Mouse (Mus musculus) adrenal gland, postnatal 25 days (tissue): ENCODE results near the gene Slco2a1. TPM values are rescaled to one million over a fixed set of nuclear protein-coding genes. Genes with fewer than 3 reads are reported as not detected.

Experiments used
- DNase-seq: peaks from one replicate; pipeline ENCODE4 v3.0.0; 2021; ENCODE audit warnings: mixed read lengths
- long read RNA-seq: library from polyadenylated mRNA; stranded (forward); transcript quantifications from one replicate; pipeline ENCODE4 v2.0.0, GENCODE M21; 2021
- total RNA-seq: library from RNA; stranded (reverse); gene quantifications from 2 replicates; pipeline ENCODE4 v1.2.3, GENCODE M21; 2021

Gene Slco2a1
- 2.6 and 3.2 TPM in 2 replicates for total RNA-seq
- long read RNA-seq, full-length matches to known transcripts, result 2 of 22 reads
- long read RNA-seq, partial matches to known transcripts, result 19 of 22 reads
- long read RNA-seq, other reads (novel, unspliced or antisense), result 1 of 22 reads

DNA sequence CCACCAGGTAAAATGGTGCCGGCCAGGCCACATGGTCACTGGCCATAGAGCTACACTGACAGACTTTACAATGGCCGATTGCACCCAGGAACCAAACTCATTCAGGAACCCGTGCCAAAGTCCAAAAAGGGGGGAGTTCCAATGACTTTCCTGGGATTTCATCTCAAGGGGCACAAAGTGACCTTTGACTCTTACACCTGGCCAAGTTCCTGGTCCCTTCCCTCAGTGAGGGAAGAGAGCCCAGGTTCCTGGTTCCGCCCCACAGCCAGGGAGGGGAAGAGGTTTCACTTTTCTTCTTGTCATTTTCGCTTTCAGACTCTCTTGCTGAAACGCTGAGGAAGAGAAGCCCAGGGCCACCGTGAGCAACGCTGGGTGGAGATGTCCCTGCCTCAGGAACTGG is at the start of gene Slco2a1:
TSS of gene Slco2a1 (plus strand) at position 251 of the 400 bp plus-strand sequence.
- DNase-seq, result no peak

DNA sequence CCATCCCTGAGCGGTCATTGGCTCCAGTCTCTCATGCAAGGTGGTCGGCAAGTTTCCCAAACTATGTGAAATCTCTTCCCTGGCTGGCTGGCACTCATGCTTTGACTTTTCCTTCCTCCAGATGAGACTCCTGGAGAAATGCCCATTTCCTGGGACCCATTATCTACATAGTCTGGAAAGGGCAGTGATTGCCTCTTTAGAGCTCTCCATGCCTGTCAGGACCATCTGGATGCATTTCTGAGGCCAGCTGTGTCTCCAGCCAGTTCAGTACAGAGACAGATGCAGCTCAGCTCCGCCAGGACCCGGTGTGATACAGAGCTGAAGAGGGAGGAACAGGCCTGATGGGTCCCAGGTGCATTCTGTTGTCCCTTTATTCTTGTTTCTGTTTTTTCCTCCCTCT is 46.3 kb upstream of the Slco2a1 start:
- DNase-seq, result no peak

DNA sequence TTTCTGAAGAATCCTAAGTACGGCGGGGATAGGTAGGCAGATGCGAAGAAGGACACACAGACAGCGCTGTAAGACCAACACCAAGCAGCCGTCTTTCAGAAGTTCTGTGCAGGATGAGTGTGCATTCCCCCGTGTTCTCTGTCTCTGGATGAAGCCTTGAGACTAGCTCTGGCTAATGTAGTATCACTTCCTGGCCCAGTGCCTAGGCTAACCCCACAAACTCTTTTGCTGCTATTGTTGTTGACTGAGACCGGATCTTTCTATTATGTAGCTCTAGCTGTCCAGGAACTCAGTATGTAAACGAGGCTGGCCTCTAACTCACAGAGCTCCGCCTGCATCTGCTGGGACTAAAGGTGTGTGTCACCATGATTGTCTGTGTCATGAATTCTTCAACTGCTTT is 43.6 kb upstream of the Slco2a1 start:
- no peak for DNase-seq

DNA sequence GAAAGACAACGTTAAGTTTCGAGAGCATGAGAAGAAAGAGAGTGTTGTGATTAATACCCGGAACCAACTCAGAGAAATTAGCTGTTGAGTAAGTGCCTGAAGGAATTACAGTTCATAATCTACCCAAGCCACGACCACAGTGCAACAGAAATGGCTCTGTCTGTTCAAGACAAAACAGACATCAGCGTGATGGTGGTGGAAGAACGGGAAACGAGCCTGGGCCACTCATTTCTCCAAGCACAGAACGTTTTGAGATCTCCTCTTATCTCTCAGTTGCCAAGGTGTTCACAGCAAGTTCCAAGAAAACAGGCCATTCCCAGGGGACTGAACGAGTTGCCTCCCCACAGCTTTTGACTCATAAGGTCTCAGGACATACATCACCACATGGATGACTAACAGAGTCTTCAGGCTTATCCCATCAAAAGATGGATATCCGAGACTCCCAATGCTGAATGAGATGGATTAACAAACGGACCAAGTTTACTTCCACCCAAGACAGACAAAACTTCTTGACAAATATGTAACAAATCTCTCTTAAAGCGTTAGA is 42.0 kb upstream of the Slco2a1 start:
- DNase-seq, result no peak

DNA sequence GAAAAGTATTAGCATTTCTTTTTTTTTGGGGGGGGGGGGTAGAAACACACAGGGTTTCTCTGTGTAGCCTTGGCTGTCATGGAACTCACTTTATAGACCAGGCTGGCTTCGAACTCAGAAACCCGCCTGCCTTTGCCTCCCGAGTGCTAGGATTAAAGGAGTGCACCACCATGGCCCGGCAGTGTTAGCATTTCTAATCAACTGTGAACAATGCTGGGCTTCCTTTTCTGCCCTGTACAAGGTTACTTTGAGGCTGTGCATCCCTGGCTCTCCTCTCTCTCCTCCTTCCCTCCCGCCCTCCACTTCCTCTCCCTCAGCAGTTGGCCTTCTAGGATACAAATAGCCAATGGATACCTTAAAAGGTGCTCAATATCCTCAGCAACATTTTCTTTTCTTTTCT is 39.8 kb upstream of the Slco2a1 start:
- no peak for DNase-seq

DNA sequence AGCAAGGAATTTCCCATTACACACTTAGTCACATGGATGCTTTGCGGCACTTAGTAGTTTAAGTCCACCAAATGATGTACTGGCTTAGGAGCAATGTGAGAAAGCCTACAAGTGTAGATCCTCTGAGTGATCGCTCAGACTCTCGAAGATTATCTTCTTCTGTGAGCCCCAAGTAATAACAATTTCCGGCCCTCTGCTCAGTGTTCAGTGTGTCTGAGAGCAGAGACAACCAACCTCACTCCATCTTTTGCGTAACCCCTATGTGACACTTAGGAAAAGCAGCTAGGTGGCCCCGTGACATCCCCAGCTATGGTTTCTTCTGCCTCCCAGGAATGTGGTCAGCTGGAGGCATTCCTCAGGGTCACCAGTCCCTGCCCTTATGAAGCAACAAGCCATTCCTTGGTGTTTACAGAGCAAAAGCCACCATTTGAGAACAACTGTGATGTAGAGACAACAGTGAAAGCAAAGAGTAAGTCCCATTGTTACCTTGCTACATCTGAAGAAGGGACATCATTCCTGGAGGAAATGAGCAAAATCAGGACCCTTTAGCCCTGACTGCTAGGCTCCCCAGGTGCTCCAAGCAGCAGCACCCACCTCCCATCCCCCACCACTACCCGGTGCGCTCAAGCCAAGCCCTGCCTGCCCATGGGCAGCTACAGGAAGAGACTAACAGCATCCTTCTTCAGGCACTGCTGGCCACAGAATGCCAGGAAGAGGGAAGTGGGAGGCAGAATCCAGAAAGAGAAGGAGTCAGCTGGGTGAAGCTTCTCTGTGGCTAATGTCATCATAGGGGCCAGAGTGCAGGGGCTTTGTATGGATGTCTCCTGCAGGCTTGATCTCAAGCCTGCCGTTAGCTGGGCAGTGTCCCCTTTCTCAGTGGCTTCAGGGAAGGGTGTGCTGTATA is 37.2 kb upstream of the Slco2a1 start:
- no peak for DNase-seq

DNA sequence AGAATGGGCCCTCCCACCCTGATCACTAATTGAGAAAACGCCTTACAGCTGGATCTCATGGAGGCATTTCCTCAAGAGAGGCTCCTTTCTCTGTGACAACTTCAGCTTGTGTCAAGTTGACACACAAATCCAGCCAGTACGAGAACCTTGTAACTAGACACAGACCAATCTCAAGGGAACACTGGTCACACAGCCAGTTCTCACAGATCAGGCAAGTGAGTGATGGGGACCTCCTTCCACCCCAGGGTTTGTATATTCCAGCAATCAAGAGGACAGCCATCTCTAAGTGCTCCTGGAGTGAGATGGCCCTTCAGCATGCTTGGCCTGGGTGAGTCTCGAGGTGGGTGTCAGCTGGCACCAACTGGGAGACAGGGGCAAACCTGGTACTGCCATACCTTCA is 32.6 kb upstream of the Slco2a1 start:
- DNase-seq, result no peak

DNA sequence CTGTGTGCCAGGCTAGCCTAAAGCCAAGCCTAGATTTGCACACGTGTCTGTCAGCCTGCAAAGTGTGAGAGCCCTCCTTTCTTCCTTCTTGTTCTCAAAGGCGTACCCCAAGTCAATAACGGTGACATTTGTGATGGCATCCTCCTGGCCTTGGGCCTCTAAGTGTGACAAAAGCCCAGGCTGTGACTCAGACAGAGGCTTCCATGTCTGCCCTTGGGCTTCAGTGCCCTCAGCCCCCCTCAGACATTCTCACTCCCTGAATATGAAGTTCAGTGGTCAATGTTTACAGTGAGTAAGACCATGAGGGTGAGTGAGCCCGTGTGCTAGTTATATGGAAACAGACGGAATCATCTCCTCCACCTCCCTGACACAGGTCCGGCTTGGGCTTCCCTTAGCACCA is 29.8 kb upstream of the Slco2a1 start:
- peak; percentile 9 for DNase-seq

DNA sequence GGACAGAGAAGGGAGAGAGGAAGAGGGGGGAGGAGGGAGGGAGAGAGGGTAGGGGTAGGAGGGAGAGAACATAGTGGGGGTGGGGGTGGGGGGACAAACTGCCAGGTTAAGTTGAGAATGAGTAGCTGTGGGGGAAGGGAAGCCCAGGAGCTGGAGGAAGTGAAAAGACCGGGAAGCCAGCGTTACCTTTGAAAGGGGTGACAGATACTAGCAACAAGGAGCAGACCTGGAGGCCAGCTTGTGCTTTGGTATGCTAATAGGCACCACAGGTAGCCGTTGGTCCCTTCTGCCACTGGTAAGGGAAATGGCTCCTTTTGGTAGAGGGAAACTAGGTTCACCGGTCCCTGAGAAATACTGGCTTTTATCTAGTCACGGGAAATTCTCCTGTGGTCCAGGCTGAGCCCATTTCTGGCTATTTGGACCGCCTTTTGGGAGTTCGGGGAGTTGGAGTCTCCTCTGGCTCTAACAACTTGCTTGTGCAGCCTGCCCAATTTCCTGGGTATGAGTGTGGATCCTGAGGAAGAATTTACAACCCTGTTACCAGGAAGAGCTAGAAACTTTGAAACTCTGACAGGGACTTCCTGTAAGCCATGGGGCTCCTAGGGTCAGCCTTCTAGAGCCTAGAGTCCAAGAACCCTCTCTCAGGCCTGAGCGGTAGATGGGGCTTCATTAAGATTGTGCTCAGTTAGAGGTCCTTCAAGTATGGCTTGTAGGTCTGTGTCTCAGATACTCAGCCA is 27.0 kb upstream of the Slco2a1 start:
- no peak for DNase-seq

DNA sequence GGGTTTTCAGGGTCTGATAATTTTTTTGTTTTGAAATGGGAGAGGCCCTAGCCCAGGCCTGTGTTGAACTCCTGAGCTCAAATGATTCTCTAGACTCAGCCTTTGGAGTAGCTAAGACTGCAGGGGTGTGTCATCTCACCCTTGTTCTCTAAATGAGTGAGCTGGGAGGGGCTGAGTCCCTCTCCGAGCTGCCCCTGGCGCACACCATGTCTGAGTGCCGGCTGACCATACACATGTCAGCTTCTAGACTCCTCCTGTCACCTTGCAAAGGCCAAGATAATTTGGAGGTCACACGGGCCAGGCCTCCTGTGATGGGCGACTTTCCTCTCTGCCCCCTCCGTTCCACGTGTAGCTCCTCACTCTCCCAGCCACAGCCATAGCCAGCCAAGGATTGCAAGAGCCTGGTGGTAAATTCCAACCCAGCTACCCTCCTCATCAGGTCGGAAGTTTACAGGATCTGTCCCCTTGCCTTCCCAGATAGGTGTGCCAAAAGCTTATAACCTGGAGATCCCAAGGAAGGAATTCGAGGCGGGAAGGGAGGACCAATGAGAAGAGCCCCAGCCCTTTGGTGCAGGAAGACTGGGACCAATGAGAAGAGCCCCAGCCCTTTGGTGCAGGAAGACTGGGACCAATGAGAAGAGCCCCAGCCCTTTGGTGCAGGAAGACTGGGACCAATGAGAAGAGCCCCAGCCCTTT is 26.3 kb upstream of the Slco2a1 start:
- DNase-seq, result no peak

DNA sequence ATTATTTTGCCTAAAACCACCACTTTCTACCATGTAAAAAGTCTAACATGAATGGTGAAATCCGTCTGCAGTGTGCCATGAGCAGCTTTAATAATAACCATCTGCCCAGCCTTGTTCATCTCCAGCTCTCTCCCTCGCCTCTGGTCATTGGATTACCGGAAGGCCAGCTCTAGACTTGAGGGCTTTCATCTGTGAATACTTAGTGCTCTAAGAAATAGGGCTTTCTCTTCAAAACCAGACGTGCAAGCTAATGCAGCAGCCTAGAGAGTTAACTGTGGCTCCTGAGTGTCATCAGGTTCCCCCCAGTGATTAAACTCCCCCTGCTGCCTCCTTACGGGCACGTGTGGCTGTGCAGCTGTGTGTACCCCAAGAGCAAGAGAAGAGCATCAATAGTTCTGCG is 25.2 kb upstream of the Slco2a1 start:
- no peak for DNase-seq

DNA sequence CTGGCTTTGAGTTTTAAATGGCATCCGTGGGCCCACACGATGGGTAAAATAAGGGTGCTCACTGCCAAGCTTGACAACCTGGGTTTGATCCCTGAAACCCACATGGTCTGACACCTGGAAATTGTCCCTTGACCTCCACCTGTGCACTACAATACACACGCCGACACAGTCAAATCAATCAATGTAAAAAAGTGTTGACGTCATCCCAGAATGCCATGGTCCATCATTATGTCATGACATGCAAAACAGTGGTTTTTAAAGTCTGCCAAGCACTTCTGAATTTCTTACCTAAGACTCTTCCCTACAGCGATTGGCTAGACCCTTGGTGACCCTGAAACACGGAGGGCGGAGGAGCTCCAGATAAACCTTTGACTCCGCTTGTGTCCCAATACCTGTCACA is 23.9 kb upstream of the Slco2a1 start:
- DNase-seq, result no peak

DNA sequence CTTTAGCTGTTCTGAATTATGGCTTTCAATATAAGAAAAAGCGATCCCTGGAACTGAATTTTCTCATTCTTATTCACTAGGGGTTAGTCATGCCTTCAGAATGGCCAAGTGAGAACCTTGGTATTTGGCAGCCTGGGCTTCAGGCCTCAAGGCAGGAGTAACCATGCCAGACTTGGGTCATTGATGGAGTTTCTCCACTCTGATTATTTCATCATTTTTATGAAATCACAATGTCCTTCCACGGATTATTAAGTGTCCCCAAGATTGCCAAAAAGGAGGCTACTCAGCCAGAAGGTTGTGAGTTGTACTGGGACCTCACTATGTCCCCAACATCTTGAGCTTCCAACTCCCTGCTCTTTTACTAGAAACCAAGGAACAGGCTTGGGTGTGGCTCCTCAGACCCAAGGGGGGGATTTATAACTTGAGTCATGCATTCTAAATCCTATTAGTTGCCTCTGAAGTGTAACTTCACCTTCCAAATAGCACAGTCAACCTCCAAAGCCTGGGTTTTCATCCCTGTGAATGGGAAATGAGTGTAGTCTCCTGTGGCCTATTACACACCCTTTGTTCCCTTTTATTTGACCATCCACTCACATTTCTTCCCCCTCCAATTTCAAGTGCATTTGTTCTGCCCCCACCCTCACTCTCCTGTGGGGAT is 16.0 kb upstream of the Slco2a1 start:
- DNase-seq, result no peak

DNA sequence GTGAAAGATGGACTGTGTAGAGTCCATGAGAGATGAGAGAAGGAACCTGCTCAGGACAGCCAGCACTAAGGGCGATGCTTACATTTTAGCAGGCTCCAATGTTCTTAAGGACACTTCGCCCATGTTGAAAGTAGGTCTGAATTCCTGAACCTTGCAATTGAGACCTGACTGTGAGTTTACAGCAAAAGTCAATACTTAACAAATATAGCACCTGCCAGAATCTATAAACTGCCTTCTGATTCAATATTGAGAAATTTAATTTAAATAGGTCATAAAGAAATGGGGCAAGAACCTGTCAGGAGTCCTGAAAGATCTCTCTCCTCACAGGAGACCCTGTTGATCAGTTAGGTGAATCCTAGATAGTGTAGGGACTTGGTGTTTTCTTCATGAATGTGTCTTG is 12.6 kb upstream of the Slco2a1 start:
- DNase-seq, result no peak

DNA sequence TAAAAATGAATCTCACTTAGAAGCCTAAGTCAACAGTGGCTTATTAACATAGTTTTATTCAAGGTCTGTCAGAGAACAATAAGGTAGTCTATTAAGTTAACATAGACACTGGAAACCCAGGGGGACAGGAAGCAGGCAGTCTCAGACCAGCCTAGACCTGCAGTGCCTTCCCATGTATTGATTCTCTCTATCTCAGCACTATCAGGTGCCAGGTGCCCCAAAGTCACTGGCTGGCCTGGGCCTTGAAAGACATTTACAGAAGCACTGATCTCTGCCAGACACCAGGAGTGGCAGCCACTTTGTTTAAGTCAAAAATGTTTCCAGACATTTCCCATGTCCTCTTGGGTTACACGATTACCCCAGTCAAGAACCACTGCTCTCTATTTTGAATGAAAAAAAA is 11.4 kb upstream of the Slco2a1 start:
- DNase-seq, result no peak

DNA sequence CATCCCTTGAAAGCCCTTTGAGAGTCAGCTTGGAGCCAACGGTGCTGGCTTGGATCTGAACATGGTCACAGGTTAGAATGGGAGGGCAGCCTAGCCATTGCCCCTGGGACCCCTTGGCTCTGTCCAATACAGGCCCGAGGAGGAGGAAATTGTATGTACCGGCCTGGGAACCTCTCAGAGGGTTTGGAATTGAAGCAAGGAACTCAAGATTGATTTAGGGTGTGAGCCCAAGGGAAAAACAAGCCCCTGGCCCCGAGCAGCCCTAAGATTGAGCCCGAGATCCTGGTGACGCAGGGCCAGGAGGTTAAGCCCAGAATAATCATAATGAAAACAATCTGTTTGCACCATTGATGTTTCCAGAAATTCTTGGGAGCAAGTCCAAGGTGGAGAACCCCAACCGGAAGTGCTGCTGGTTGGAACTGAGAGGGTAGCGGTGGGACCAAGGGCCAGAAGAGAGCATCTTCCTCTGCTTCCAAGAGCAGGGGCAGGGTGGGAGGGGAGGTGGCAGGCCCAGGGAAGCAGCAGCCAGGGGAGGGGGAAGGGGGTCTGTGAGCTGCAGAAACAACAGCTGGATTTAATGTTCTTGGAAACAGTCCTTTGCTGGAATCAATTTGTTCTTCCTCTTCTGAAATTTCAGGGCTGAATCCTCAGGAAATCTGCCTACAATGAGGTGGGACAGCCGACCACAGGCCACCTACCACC is 10.6 kb upstream of the Slco2a1 start:
- peak; percentile 16 for DNase-seq

DNA sequence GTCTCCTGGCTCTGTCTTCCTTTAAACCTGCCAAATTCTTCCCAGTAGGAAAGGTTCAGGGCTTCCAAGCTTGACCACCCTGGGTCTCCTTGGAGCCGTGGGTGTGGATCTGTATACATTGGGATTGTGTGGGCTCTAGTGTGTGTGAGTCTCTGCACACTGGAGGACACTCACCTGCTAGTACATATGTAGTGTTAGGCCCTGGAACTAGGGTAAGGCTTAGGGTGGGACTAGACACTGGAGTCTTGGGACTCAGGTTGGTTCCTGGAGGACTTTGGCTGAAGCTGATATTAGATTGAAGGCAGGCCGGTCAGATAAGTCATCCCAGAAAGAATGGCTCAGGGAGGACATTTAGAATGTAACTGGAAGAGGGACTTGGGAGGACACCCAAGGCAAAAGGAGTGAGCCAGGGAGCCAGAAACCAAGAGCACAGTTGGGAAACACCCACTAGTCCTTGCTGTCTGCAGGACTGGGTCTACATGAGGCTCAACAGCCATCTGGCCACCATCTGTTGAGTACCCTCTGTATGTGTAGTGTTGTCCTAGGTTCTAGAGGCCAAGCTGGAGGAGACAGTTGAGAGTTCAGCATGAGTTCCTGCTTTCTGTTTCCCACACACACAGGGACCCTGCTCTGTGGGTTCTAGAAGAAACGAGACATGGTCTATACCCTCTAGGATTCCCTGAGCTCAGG is 9.4 kb upstream of the Slco2a1 start:
- no peak for DNase-seq

DNA sequence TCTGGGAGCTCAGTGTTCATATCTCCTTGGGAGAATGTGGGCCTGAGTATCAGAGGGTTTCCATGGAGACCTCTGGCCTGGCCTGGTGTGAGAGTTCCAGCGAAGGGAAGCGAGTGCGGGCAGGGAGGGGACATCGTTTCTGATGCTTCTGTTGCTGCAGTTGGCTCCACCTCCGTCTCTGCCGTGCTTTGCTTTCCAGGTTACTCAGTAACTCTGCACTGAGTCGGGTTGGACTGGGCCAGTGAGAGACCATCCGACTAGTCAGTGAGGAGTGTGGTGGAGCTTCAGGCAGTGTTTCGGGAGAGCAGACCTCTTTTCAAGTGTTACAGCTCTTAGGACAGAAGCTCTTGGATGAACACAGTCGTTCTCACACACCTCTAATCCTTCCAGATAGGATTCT is 8.6 kb upstream of the Slco2a1 start:
- DNase-seq, result no peak

DNA sequence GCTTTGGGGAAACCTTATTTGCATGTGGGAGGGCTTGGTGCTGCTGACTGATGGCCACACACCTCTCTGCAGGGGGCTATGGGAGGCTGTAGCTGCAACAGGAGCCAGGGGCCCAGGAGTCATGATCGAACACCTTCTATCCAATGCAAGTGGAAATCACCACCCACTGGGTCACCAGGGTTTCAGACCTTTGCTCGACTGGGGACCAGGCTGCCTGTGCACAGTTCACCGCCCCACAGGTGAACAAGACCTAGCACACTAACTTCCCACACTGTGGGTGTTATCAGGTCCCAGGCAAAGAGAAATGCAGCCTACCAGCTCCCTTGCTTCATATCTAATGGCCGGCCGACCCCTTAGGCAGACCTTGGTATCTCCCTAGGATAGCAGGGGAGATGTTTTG is 8.1 kb upstream of the Slco2a1 start:
- no peak for DNase-seq

DNA sequence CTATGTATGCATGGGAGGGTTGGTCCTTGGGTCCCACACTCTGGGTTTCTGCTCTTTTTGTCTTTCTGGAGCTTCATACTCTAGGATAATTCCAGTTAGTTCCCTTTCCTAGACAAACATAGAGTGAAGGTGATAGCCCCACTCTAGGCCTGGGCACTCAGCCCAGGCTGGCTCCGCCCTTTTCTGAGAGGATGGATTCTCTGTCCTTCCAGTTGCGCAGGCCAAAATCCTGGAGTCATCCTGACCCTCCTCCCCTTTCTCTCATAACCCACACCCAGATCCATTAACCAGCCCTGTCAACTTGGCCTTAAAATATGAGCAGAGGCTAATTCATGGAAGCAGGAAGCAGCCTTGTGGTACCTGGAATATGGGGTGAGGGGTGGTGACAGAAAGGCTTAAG is 6.7 kb upstream of the Slco2a1 start:
- no peak for DNase-seq

DNA sequence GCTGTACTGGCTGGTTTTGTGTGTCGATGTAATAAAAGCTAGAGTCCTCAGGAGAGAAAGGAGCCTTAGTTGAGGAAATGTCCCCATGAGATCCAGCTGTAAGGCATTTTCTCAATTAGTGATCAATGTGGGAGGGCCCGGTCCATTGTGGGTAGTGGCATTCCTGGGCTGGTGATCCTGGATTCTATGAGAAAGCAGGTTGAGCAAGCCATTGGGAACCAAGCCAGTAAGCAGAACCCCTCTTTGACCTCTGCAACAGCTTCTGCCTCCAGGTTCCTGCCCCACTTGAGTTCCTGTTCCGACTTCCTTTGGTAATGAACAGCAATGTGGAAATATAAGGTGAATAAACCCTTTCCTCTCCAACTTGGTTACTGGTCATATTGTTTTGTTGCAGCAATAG is 6.1 kb upstream of the Slco2a1 start:
- no peak for DNase-seq
